Mouse (Mus musculus) lung, adult 2 months (tissue): ENCODE data around the gene Vars. TPM values are rescaled to one million over a fixed set of nuclear protein-coding genes. Genes with fewer than 3 reads are reported as not detected.
A peak's percentile ranks its signal among the peaks of the same experiment; 100 is the strongest.
"Not testable (repeated sequence)": the region's sequence is repeated elsewhere in the genome, so short reads cannot be mapped to it uniquely, and the experiment has no call there.

Source experiments
- DNase-seq: peaks from one replicate; pipeline ENCODE4 v3.0.0; 2022
- H3K4me1 ChIP-seq: fragments of 200-500 bp; 2 replicates; pipeline ENCODE4 v1.6.1; 2011; ENCODE audit warnings: low read length; ENCODE audit not compliant: control insufficient read depth, insufficient read depth
- H3K4me3 ChIP-seq: fragments of 200-500 bp; replicated peaks from 2 replicates; pipeline ENCODE3; 2011; ENCODE audit warnings: low read depth, mild to moderate bottlenecking, control low read depth, low read length; ENCODE audit errors: extremely low read depth
- CTCF ChIP-seq: fragments of 200-500 bp; IDR thresholded peaks from 2 replicates; pipeline ENCODE4 v1.5.1; 2011; ENCODE audit warnings: mild to moderate bottlenecking, low read length, control low read depth; ENCODE audit not compliant: insufficient read depth
- POLR2A ChIP-seq: fragments of 200-500 bp; IDR thresholded peaks from 2 replicates; pipeline ENCODE4 v1.6.1; 2011; ENCODE audit warnings: low read depth, mild to moderate bottlenecking, control low read depth, low read length, borderline replicate concordance; ENCODE audit errors: extremely low read depth
- WGBS: fragments of 180-500 bp; shearing (Covaris S2); methylation state at CpG from one replicate; pipeline ENCODE4 v1.1.7; 2018; 5-methylcytosine and 5-hydroxymethylcytosine counted together
- polyA plus RNA-seq: library from polyadenylated mRNA; depleted of rRNA; stranded (reverse); fragments of >200 nt; gene quantifications from 2 replicates; pipeline ENCODE4 v1.2.3, GENCODE M21; 2012

Gene Vars
- polyA plus RNA-seq, 1 experiment = 119 TPM

- TF ChIP-seq POLR2A = peak; percentile 76; the same call in 1 of the 2 replicates
- DNase-seq = peak; percentile 88
- WGBS = under 1% methylated on average over 30 of the region's 33 CpGs
- not testable (repeated sequence) for H3K4me1 ChIP-seq
- peak within 1 kb of the TSS; percentile 90 for H3K4me3 ChIP-seq
Observed at GRCm38 (mm10) chr17:34972069-34972749, 28.6 kb upstream of the Vars start, which contains the start of the genes Hspa1a and Hspa1l. TSS of gene Hspa1a (minus strand) at chr17:34972156. TSS of gene Hspa1l (plus strand) at chr17:34972703.

DNA sequence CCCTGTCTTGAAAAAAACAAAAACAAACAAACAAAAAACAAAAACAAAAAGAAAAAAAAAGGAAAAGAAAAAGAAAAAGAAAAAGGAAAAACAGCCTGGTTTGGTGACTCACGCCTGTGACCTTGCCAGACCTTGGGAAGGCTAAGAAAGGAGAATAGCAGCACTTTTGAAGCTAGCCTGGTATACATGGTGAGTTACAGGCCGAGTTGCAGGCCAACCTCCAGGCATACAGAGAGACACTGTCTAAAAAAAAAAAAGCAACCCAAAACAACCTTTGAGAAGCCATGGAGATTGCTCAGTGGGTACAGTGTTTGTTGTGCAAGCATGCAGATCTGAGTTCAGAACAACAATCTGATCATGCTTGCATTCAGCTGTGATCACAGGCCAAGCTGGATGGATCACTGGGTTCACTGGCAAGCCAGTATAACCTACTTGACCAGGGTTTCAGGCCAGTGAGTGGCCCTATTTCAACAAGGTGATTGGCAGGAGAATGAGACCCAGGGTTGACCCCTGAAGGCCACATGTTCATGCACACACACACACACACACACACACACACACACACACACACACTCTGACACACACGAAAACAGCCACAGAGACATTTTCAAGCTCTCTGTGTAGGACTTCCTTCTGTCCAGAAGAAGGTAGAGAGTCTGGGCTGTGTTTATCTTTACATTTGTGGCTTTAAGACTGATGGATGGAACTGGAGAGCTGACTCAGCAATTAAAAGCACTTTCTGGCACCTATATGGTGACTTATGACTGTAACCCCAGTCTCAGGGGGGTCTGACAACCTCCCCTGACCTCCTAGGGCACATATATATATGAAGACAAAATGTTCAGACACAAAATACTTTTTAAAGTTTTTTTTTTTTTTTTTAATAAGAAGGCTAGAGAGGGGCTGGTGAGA lies 24.9 kb upstream of the Vars start:
- 82% methylated on average over 3 of the region's 3 CpGs for WGBS
- TF ChIP-seq POLR2A = no peak
- peaks cover 3% of the 10 kb centered on the region for H3K4me1 ChIP-seq
- H3K4me3 ChIP-seq = no peak overlapping the region
- DNase-seq = no peak

DNA sequence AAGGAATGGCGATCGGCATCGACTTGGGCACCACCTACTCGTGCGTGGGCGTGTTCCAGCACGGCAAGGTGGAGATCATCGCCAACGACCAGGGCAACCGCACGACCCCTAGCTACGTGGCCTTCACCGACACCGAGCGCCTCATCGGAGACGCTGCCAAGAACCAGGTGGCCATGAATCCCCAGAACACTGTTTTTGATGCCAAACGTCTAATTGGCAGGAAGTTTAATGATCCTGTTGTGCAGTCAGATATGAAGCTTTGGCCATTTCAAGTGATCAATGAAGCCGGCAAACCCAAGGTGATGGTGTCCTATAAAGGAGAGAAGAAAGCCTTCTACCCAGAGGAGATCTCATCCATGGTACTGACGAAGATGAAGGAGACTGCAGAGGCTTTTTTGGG lies 23.8 kb upstream of the Vars start:
- Histone ChIP-seq H3K4me3 (no peak overlapping the region), H3K4me1 (peaks cover 5% of the 10 kb centered on the region)
- TF ChIP-seq CTCF = no peak
- TF ChIP-seq POLR2A = no peak
- DNase-seq = no peak
- WGBS = 93% methylated on average over 20 of the region's 20 CpGs

GRCm38 (mm10) chr17:34978239-34978638 lies 22.5 kb upstream of the Vars start:
- no peak for DNase-seq
- 86% methylated on average over 27 of the region's 27 CpGs for WGBS
- Histone ChIP-seq H3K4me1 (peaks cover 2% of the 10 kb centered on the region), H3K4me3 (no peak overlapping the region)
- TF ChIP-seq CTCF (no peak), POLR2A (no peak)

DNA sequence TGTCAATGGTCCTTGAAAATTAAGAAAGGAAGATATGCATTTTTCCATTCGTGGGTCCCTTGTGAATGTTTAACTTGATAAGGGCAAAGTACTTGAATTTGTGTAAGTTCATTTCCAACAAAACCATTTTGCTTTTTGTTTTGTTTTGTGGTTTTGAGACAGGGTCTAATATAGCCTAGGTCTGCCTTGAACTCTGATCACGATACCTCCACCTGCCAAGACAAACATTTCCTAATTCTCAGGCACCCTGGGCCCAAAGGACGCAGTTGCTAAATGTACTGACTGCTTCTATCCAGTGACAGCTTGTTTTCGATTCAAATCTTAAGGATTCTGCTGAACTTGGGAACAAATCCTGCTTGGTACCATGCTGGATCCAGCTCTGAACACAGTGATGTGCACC lies 21.2 kb upstream of the Vars start:
- Histone ChIP-seq H3K4me3 (no peak overlapping the region), H3K4me1 (peaks cover 2% of the 10 kb centered on the region)
- WGBS = 86% methylated on average over 4 of the region's 4 CpGs
- TF ChIP-seq CTCF (no peak), POLR2A (no peak)
- DNase-seq = no peak

DNA sequence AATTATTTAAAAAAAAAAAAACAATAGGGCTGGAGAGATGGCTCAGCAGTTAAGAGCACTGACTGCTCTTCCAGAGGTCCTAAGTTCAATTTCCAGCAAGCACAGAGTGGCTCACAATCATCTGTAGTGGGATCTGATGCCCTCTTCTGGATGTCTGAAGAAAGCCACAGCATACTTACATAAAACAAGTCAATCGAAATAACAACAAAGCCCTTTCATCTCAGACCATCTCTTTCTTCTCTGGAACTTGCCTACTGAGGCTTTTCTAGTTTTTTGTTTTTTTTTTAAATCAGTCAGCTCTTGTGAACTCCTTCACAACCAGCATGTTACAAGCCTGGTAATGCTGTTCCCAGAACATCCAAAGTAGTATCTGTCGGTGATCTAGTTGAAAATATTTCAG lies 20.1 kb upstream of the Vars start:
- Histone ChIP-seq H3K4me1 (peaks cover 2% of the 10 kb centered on the region), H3K4me3 (peak overlapping the region; percentile 19)

GRCm38 (mm10) chr17:34981690-34982180 lies 19.1 kb upstream of the Vars start, which contains the start of gene Lsm2:
TSS of gene Lsm2 (plus strand) at chr17:34981862.
- H3K4me1 ChIP-seq = peaks cover 2% of the 10 kb centered on the region
- TF ChIP-seq CTCF (no peak), POLR2A (peak; percentile 98; the same call in 1 of the 2 replicates)
- 1% methylated on average over 58 of the region's 58 CpGs for WGBS
- H3K4me3 ChIP-seq = peak within 1 kb of the TSS; percentile 88
- DNase-seq = peak; percentile 94

More for the DNA sequence above, 20.1 kb upstream of the Vars start:
- WGBS = 6% methylated on average over 2 of the region's 2 CpGs
- TF ChIP-seq CTCF = peak; percentile 28; the same call in 1 of the 2 replicates
- no peak for TF ChIP-seq POLR2A
- DNase-seq = no peak

DNA sequence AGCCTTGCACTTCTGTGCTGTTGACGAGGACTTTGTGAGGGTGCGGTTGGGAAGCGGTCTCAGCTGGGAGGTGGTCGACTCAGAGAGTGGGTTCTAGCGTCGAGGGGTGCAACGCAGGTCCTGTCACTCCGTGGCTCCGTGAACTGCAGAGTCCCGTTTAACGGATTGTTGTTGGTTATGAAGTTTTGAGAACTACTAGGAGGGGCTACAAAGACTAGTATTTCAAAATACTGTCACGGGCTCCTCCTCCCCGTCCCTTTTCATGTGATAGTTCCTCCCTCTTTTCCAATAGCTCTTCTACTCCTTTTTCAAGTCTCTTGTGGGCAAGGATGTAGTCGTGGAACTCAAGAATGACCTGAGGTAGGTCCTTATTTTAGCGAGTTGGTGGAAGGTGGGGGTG lies 18.5 kb upstream of the Vars start:
- Histone ChIP-seq H3K4me3 (peak overlapping the region; percentile 88), H3K4me1 (peaks cover 2% of the 10 kb centered on the region)
- under 1% methylated on average over 15 of the region's 15 CpGs for WGBS
- TF ChIP-seq POLR2A = no peak
- no peak for TF ChIP-seq CTCF
- no peak for DNase-seq

- H3K4me1 ChIP-seq = peaks cover 2% of the 10 kb centered on the region
- no peak overlapping the region for H3K4me3 ChIP-seq
- no peak for DNase-seq
- 67% methylated on average over 2 of the region's 2 CpGs for WGBS
- TF ChIP-seq CTCF (0 out of 2 replicates have a peak, but pooled peaks have one; percentile 15), POLR2A (no peak)
Observed at GRCm38 (mm10) chr17:34984218-34984617, 16.6 kb upstream of the Vars start.
